Mouse (Mus musculus) retina, postnatal 7 days (tissue): Measurements from ENCODE around the gene Zmynd10.

Experiments used
- DNase-seq: peaks from one replicate; pipeline ENCODE4 v3.0.0-alpha.2; 2012; ENCODE audit warnings: low read depth, low spot score

Zmynd10 gene

DNA sequence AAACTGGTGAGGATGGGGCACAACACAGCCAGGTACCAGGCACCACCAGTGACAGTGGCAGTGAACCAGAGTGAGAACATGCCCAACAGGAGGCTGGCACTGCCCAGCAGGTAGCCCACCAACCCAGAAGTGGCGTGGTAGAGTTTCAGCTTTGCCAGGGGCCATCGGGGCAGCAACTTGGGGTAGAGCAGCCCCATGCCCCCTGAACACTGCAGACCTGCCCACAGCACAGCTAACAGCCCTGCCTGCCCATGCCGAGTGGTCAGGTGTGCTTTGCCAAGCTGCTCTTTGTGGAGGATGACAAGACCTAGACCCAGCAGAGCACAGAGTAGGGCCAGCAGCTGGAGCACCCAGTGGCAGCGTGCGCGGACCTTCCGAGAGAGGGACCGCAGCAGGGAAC, 7.2 kb upstream of the Zmynd10 start:
- no peak for DNase-seq

DNA sequence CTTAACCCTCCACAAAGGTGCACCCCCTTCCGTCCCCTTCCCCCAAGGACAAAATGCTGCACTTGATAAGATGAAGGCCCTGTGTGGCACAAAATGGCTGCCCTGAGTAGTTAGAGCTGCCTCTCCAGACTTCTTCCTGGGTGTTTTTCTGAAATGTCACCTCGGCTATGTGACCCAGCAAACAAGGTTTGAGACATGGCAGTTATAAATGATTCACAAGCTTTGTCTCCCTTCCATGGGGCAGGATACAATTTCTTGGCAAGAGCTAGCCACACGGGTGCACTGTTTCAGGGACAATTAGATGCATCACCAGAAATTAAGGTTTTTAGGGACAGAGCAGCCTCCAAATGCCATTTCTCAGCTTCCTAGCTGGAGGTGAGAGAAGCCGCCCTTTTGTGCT, 6.7 kb upstream of the Zmynd10 start:
- no peak for DNase-seq

DNA sequence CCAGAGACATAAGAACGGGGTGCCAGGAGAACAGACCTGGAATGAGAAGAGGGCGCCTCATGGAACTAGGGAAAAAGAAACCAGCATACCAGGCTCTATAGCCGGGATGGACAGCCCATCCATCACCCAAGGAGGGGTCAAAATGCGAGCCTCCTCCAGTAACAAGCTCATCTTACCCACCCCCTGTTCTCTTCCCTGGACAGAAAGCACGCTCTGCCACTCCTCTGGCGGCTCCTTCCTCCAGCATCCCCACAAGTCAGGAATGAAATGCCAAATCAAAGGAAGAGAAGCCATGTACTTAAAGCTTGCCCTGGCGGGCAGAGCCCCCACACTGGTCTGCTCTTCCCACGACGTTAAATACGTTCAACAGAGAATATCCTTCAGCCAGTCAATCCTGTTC, 6.1 kb upstream of the Zmynd10 start:
- DNase-seq: no peak

DNA sequence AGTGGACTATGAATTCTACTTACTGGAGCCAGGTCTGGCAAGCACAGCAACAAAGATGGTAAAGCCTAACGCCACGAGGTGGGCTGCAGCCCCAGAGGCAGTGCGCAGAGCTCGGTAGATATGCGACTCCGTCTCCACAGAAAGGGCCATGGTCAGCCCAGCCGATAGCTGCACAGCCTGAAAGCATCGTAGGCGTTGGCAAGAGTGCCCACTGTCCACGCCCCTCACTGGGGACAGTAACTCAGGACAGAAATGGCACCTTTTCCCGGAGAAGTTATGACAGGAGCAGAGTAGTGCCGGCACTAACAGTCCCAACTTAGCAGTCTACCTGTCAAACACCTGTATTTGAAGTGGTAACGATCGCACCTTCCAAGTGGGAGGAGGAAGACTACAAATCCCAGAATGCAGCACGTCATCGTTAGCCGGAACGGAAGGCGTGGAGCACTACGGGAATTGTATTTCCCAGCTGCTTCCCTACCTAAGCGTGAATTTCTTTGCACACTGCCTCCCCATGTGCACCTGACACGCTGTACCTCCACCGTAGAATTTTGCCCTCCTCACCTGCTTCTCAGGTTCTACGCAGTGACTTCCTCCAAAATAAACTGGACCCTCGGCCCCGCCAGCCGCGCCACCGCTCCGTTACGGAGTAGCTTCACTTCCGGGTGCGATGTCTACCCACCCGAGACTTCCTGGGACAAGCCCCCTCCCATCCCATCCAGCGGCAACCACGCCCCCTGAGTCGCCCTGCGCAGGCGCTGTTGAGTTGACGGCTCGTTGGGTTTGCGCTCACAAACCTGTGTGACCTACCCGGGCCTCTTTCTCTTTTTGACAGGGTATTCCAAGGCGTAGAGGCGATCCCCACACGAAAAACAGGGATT, 5.4 kb upstream of the Zmynd10 start, which contains the start of the genes Cyb561d2 and Nprl2:
Gene Cyb561d2, minus strand, starts transcription at position 720 of the 878 bp plus-strand sequence.
Gene Nprl2, plus strand, starts transcription at position 753 of the 878 bp plus-strand sequence.
- peak; percentile 87 for DNase-seq

DNA sequence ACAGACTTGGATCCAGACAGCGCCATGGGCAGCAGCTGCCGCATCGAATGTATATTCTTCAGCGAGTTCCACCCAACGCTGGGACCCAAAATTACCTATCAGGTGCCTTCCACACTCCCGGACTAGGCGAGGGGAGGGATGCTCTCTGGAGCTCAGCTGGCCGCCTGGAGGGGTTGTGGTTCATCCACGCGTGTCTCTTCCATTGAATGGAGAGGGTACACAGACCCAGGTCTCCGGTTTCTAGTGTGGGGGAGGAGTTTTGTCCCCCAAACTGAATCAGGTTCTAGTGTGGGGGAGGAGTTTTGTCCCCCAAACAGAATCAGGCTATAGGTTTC, 4.8 kb upstream of the Zmynd10 start:
- no peak for DNase-seq

DNA sequence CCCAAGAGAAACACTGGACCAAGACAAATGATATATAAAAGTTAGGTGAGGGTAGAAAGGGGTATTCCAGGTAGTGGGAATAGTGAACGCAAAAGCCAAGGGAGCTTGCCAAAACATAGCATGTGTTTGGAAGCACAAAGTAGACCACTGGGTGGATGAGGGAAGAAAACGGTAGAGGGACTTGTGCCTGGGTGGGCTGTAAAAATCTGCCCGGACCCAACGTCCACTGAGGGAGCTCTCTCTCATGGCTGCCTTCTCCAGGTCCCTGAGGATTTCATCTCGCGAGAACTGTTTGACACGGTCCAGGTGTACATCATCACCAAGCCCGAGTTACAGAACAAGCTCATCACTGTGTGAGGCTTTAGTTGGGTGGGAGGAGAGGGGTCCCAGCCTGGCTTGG, 4.4 kb upstream of the Zmynd10 start:
- no peak for DNase-seq

DNA sequence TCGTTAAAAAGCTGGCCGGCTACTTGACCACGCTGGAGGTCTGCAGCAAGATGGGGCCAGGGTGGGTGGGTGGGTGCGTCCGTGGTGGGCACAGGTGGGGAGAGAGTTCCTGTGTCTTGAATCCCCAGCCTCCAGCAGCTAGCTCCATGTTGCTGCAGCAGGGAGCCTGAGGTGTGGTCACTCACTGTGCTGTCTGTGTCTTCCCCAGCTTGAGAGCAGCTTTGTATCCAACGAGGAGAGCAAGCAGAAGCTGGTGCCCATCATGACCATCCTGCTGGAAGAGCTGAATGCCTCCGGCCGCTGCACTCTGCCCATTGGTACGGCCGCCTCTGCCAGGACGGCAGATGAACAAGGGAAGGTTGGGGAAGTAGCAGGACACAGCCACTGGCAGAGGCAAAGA, 3.8 kb upstream of the Zmynd10 start:
- DNase-seq: no peak

DNA sequence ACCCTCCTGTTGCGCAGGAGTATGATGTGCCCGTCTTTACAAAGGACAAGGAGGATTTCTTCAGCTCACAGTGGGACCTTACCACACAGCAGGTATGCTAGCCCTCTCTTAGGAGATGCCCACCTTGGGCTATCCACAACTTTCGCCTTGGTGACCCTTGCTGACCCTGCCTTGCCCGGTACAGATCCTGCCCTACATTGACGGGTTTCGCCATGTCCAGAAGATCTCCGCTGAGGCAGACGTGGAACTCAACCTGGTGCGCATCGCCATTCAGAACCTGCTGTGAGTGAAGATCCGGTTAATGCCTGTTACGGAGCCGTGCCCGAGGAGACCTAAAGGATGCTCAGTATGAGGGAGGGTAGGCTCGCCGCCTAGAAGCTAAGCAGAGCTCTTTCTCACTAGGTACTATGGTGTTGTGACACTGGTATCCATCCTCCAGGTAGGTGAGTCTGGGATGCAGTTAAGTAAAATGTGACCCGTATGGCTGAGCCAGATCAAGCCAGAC, 2.9 kb upstream of the Zmynd10 start:
- DNase-seq: no peak

DNA sequence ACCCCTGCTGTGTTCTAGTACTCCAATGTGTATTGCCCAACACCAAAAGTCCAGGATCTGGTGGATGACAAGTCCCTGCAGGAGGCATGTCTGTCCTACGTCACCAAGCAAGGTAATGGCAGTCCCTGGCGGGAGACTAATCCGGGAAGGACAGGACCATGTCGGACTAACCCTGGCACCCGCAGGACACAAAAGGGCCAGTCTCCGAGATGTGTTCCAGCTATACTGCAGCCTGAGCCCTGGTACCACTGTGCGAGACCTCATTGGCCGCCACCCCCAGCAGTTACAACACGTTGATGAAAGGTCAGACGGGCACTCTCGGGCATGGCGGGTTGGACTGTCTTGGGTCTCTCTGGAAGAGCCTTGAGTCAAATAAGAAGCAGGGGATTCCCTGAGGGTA, 2.4 kb upstream of the Zmynd10 start:
- no peak for DNase-seq

DNA sequence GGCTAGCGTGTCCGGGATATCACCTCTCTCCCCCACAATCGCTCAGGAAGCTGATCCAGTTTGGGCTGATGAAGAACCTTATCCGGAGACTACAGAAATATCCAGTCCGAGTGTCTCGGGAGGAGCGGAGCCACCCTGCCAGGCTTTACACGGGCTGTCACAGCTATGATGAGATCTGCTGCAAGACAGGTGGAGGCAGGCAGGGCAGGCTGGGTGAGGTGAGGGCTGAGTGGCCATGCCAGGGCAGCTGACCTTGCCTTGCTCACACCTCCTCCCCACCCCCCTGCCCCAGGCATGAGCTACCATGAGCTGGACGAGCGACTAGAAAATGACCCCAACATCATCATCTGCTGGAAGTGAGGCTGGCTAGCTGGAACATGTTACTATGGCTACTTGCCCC, 1.9 kb upstream of the Zmynd10 start:
- DNase-seq: no peak

DNA sequence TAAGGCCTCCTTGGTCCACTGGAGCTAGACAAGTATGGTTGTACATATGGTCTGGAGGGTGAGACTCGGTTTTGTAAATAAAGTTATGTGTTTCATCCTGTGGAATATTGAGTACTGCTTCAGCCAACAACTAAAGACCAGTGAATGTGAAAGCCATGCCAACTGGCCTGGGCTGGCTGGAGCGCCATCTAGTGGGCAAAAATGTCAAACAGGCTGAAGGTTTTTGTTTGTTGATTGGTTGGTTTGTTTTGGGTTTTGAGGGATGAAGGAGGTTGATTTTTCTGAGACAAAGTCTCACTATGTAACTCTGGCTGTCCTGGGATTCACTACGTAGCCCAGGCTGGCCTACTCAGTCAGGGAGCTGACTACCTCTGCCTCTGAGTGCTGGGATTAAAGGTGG, 1.5 kb upstream of the Zmynd10 start:
- DNase-seq: no peak

DNA sequence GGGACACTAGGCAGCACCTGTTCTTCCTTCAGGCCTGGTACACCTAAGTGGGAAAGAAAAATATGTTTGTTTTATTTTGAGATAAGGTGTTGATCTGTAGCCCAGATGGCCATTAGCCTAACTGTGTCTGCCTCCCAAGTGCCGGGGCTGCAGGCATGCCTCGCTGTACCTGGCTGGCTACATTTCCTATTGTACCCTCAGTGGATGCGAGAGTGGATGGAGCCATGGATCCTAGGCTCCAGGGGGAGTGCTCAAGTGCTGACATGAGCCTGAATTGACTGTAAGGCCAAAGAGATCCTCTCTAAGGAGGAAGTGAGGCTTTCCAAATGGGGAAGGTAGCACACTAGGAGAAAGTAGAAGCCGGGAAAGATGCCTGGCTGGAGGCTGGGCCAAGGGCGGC, 859 bp downstream of the Zmynd10 start:
- no peak for DNase-seq

DNA sequence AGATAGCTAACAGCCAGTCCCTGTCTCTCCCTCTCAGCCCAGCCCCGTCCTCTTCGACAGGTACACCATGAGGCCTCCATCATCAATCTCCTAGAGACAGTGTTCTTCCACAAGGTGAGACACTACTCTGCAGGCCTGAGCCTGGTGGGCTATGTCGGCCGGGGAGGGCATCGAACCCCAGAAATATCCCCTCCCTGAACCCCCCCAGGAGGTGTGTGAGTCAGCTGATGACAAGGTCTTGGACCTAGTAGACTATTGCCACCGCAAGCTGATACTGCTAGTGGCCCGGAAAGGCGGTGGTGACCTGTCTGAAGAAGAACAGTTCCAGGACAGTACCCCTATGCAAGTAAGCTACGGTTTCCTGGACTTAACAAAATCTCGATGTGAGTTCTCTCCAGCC, 1.7 kb downstream of the Zmynd10 start:
- no peak for DNase-seq

DNA sequence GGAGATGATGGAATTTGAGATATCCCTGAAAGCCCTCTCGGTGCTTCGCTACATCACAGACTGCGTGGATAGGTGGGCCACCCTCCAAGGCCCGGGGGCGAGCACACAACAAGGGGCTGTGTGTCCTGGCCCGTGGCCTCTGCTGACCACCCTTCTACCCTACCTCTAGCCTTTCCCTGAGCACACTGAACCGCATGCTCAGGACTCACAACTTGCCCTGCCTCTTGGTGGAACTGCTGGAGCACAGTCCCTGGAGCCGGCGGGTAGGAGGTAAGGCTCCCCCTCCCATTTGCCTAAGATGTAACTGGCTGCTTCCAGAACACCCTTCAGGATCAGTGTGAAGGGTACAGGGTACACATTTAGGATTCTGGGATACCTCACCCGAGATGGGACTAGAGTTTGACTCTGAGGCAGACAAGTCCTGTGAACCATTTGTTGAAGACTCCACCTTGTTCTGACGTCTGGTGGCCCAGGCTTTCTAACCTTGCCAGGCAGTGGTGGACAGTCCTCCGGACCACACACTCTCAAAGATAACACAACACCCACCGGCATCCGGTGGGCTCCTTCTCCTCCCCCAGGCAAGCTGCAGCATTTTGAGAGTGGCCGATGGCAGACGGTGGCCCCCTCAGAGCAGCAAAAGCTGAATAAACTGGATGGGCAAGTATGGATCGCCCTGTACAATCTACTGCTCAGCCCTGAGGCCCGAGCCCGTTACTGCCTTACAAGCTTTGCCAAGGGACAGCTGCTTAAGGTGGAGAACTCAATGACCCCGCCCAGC, 2.4 kb downstream of the Zmynd10 start:
- no peak for DNase-seq

DNA sequence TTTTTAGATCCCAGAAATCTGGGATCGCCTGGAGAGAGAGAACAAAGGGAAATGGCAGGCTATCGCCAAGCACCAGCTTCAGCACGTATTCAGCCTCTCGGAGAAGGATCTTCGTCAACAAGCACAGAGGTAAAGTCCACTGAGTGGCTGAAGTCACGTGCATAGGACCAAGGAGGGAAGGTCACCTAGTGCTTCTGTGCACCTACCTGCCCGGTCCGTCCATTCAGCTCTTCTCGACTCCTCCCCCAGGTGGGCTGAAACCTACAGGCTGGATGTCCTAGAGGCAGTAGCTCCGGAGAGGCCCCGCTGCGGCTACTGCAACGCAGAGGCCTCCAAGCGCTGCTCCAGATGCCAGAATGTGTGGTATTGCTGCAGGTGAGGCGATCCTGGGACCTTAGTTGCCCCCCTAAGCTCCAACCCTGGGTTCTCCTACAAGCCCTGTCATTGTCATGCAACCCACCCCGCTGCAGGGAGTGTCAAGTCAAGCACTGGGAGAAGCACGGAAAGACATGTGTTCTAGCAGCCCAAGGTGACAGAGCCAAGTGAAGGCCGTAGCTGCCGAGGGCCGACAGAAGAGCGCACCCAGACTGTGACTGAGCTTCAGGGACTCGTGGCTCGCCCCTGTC, 3.5 kb downstream of the Zmynd10 start:
- no peak for DNase-seq

DNA sequence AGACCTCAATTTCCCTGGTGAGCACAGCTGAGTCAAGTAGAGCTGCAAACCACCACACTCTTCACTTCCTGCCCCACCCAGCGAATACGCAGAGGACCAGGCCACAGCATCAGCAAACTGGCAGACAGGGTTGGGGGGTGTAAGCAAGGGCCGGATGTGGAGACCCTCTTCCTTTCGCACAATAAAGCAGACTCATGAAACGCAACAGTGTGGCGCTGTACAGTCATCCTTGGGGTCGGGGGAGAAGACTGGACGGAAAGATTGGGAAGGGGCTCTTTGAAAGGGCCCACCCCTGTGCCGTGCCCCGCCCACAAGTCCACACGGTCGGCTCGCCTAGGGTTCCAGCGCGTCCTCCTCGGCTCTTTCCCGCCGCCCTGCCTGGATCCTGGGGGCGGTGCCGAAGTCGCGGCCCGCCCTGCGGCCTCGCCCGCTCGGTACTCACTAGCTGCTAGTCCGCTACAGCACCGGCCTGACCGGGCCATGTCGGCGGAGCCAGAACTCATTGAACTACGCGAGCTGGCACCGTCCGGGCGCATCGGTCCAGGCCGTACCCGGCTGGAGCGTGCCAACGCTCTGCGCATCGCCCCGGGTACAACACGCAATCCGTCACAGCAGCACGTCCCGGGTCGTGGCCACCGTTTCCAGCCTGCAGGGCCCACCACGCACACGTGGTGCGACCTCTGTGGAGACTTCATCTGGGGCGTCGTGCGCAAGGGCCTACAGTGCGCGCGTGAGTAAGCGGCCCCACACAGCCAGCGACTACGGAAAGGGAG, 4.2 kb downstream of the Zmynd10 start, which contains the start of gene Rassf1:
Gene Rassf1, plus strand, starts transcription at position 439 of the 773 bp plus-strand sequence.
- no peak for DNase-seq

DNA sequence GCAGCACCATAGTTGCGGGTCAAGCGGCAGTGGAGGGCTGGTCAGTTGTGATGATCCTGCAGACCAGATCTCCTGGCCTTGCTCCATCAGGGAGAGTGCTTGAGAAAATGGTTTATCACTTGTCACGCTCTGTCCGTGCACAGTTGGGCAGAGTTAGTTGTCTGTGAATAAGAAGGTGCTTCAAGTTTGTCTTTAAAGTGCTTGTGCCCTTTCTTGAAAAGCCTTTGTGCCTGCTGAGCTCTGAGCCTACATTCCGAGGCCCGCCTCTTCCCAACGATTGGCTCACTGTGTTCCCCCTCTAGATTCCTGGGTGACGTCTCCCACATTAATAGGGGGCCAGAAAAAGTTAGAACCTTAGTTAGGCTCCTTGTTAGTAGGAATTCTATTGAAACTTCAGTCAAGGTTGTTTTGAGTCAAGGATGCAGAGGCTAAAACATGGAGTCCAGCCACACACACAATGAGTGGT, 4.8 kb downstream of the Zmynd10 start:
- DNase-seq: no peak

DNA sequence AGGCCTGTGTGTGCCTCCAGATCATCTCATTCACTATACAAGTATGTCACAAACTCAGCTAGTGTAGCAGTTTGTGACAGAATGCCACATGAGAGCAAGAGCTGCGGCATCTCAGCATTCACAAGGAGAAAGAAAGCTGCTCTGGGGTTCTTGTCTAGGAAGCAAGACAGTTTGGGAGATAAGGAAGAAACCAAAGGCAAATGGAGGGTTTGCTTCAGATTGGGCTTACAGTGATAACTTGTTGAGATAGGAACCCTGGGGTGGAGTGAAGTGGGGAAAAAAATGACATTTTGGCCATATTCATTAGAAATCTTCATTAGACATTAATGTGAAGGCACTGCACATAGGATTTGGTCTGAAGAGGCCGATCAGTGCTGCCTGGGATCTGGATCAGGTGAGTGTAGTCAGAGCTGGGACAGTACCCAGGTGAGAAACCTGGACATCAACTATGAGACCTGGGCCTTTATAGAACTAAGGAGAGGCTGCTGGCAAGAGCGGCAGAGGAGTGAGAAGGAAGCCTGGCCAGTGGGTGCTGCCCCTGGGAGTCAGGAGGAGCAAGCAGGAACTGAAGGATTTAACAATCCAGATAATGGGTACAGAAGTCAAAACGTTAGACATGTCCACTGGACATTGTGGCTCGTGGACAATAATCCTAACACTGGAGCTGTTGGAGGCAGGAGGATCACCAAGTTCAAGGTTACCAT, 5.7 kb downstream of the Zmynd10 start:
- DNase-seq: no peak

DNA sequence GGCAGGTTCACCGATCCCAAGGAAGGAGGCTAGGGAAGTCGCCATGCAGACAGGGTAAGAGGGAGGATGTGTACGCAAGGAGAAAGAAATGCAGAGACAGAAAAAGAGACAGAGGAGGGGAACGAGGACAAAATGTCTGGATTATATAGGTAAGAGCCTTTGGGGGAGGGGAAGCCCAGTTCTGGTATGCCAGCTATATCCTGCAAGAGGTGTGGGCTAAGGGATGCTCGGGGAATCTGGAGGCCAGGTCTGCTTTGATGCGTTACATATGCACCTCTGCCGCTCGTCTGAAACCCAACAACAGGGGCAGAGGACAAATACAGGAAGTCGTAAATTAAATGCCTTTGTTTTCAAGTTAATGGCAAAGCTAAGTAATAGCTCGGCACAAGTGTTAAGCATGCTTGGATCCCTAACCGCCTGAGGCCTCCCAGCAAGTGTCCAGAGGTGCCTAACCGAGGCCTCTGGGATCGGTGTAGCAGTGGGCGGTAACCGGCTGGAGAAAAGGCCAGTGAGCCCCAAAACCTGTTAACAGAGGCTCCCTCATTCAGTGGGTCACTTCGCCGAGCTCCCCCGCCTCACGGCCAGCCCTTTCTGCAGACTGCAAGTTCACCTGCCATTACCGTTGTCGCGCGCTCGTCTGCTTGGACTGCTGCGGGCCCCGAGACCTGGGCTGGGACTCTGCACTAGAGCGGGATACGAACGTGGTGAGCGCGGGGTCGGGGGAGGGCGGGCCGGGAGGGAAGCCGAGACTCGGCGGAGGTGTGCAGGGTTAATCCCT, 6.6 kb downstream of the Zmynd10 start:
- no peak for DNase-seq

DNA sequence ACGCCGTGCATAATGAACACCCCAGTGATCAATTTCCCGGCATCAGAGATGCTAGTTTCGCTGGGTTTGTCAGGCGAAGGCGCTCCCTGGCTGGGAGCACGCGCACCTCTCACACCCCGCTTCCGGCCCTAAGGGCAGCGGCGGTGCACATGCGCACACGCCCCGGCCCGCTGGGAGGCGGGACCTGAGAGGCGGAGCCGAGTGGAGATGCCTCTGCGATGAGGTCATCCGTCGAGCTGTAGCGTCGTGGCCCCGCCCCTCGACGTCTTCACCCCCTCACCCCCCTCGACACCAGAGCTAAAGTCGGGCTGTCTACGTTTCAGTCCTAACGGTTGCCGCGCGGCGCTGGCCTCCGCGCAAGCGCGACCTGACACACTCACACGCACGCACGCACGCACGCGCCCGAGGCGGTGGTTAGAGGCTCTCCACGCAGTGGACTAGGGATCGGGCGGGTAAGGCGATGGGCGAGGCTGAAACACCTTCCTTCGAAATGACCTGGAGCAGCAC, 7.3 kb downstream of the Zmynd10 start:
- DNase-seq: peak; percentile 97
